Mouse (Mus musculus): ENCODE results near the gene Pex5l.
A peak's percentile ranks its signal among the peaks of the same experiment; 100 is the strongest.

The Pex5l gene

DNA sequence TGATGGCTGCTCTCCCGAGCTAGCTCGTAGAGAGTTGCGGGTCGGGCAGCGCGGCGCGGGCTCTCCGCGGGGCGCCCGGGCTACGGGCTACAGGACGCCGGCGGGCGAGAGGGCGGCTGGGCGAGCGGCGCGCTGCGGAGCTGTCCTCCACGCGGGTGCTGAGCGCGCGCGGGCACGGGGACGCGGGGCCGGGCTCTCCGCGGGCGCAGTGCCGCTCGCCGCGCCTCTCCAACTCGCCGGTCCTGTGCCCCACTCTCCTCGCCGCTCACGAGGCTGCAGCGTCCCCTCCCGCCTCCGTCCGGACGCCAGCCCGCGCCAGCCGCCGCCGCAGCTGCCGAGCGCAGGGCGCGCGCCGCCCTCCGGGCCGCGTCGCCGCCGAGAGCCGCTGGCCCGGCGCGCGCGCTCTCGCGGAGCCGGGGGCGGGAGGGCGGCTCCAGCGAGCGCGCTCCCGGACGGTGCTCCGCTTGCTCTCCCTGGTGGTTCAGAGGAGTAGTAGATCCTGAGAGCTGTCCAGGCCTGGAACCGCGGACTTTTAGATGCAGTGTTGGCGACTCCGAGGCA, at the start of gene Pex5l:
TSS of gene Pex5l (minus strand) at position 347 of the 561 bp plus-strand sequence.
- peak; percentile 51 for DNase-seq (ENCODE audit: low read depth, low spot score)

DNA sequence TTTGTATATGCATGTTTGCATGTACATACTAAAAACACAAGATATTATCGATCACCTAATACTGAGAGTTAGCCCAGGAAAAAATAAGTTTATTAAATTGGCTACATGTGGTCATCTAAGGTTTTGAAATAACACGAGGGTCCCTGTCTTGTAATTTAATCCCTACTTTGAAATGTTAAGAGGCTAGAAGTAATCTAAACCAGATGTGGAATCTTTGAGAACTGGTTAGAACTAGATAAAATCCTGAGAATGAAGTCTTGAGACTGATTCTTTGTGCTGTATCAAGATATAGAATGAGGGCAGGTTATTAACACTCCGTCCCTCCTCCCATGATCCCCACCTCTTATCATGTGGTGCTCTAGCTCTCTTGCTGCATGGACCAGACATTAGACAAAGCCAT, 22.1 kb upstream of the Pex5l start:
- no peak for DNase-seq (ENCODE audit: low read depth, low spot score)

DNA sequence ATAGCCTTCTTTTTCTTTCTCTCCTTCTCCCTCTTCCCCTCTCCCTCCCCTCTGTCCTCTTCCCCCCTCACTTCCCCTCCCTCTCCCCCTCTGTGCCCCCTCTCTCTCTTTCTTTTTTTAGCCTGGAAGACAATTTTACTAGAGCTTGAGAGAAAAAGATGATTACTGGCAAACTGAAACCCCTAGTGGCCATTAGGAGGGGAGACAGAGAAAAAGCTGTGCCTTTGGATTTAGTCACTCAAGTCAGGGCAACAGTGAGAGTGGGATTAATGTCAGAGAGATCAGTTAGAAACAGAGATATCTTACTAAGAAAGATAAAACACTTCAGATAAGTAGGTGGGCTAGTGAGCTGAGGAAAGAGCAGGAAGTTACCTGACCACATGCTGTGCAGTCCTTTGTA, 20.8 kb upstream of the Pex5l start:
- no peak for DNase-seq (ENCODE audit: low read depth, low spot score)

DNA sequence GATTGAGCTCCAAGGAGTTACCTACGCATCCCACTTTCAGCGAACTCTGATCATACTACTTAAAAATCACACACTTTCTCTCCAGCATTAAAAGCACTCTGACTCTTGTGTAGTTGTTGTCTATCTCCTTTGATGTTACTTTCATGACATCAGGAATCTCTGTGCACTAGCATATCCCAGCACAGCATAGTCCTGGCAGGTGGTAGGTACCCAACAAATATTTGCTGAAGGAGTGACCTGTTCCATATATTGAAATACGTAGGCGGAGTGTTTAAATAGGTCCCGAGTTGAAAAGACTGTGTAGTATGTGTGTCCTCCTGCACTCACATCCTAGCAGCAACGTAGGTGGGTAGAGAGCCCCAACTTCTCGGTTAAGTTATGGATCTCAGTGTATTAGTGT, 545 bp upstream of the Pex5l start:
- no peak for DNase-seq (ENCODE audit: low read depth, low spot score)

DNA sequence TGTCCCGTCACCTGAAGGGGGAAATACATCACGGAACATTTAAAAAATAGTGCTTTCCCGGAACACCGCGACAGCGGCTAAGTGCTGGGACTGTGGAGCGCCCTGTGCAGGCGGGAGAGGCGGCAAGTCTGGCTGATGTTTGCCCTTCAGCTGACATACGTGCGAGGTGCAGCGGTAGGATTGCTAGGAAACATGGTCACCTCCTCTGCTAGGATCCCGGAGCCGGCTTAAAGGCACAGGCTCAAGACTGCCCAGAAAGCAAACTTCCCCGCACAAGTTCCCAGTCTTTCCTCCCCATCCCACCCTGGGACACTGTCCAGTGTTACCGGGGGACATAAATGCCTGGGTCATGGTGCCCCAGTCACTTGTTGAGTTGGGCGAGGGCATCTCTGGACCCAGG, 649 bp downstream of the Pex5l start:
- no peak for DNase-seq (ENCODE audit: low read depth, low spot score)

- DNase-seq (ENCODE audit: low read depth, low spot score), result no peak
These were observed 13.1 kb downstream of the Pex5l start for GRCm38 (mm10) chr3:33129944-33130343.

- DNase-seq (ENCODE audit: low read depth, low spot score), result no peak
These were observed 18.3 kb downstream of the Pex5l start for GRCm38 (mm10) chr3:33124796-33125195.

GRCm38 (mm10) chr3:33105785-33106184, 37.3 kb downstream of the Pex5l start:
- DNase-seq (ENCODE audit: low read depth, low spot score), result no peak

GRCm38 (mm10) chr3:33103501-33103900, 39.5 kb downstream of the Pex5l start:
- no peak for DNase-seq (ENCODE audit: low read depth, low spot score)

DNA sequence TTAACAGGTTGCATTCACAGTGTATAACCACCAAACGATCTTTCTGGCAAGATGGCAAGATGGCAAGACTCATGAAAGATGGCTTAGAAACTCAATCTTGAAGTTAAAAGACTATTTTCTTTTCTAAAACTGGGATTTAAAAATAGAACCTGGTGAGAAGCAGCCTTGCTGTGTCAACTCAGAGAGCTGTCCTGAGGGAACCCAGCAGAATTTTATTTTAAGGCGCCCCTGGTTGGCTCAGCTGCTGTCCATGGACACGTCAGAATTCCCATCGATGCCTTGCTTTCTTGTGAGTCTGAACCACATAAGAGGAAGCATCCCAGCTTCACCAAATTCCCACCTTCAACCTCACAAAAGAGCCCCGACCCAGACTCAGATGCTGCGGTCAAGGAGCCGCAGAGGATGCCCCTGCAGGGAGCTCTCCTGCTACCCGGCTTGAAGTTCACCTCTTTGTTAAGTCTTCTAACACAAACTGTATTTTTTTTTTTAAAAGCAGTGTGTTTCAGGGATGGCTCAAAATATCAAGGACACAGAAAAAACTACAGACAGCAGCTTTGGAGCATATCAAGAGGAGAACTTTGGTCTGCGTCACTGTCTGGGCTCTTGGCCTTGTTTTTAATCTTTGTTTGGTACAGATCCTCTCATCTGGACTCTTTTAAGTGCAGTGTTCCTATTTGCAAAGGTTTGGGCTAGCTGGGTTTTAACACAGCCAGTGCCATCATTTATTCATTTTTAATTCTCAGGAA, 44.3 kb downstream of the Pex5l start:
- no peak for DNase-seq (ENCODE audit: low read depth, low spot score)

DNA sequence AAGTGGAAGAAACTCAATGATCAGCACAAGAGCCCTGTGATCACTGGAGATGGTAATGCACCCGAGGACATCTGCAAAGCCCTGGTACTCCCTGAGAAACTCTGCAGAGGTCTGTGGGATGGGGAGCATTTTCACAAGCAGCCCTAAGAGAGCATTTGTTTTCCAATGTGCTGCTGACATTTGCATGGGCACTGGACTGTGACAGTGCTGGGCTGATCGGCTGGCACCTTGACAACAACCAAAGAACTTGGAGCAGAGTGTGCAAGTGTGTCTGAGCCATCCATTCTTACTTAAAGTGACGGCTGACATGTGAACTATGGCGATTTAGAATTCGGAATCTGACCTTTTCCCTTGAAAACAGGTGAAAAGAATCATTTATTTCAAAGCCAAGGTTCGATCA, 49.4 kb downstream of the Pex5l start:
- no peak for DNase-seq (ENCODE audit: low read depth, low spot score)

DNA sequence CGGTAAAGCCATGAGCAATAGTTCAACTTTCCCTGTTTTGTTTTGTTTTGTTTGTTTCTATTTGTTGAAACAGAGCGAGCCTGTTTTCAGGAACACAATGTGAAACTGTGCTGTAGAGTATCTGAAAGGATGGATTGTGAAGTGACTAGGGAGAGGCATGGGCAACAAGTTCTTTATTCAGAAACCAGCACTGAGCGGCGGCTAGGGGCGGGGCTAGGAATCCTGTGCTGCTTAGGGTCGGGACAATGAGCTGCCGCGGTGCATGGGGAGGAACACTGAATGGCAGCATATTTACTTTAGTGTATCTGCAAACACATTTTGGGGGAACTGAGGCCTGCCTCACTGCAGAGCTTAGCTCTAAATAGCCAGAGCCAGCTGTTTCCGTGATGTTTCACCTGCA, 53.0 kb downstream of the Pex5l start:
- no peak for DNase-seq (ENCODE audit: low read depth, low spot score)

- DNase-seq (ENCODE audit: low read depth, low spot score), result no peak
These were observed 53.6 kb downstream of the Pex5l start for GRCm38 (mm10) chr3:33089470-33089869.

GRCm38 (mm10) chr3:33088276-33088675, 54.8 kb downstream of the Pex5l start:
- DNase-seq (ENCODE audit: low read depth, low spot score), result no peak

GRCm38 (mm10) chr3:33082806-33083338, 60.2 kb downstream of the Pex5l start:
- no peak for DNase-seq (ENCODE audit: low read depth, low spot score)

GRCm38 (mm10) chr3:33081793-33082192, 61.3 kb downstream of the Pex5l start:
- no peak for DNase-seq (ENCODE audit: low read depth, low spot score)

DNA sequence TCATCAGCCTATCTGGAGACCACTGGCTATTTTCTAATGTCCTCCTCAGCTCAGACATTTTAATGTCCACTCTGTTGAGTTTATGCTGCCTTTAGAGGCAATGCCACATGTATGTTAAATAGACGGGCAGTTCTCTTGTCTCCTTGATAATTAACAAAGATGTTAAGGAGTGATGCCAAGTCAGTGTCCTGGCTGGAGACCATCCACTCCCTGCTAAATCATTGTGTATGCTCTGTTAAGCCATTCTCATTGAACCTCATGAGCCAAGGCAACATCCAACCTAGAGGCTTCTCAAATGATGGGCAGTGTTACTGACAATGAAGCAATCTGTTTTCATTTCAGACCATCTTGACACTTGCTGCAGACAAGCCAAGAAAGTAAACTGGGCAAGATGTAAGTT, 63.4 kb downstream of the Pex5l start:
- DNase-seq (ENCODE audit: low read depth, low spot score), result no peak

- no peak for DNase-seq (ENCODE audit: low read depth, low spot score)
These were observed 63.9 kb downstream of the Pex5l start for GRCm38 (mm10) chr3:33079171-33079570.

GRCm38 (mm10) chr3:33075696-33076095, 67.4 kb downstream of the Pex5l start:
- DNase-seq (ENCODE audit: low read depth, low spot score), result no peak

DNA sequence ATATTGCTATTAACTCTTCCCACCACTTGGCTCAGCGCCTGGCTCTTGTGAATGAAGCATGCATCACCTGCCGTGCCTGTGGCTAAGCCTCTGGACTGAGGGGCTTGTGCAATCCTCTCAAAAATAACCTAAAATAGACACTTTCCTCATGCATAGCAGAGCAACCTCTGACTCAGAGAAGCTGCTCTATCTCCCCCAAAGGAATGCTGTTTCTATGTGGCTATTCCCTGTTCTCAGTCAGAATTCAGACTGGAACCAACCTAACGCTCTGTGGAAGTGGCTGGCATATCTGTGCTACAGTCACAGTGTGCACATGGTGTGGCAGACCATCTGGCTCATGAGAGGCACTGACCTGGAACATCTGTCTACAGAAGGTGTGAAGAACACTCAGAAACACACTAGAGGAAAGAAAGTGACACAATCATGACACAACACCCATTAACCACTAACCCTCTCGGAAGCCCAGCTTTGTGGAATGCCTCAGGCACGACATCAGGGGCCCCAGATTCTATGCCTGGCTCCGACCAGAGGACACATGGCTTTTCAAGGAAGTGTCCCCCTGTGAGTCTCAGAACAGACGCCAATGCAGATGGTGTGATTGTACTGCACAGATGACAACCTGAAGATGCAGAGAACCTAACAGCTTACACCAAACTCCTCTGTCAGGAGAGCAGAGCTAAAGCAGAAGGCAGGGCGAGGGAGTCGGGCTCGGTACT, 68.6 kb downstream of the Pex5l start:
- no peak for DNase-seq (ENCODE audit: low read depth, low spot score)

DNA sequence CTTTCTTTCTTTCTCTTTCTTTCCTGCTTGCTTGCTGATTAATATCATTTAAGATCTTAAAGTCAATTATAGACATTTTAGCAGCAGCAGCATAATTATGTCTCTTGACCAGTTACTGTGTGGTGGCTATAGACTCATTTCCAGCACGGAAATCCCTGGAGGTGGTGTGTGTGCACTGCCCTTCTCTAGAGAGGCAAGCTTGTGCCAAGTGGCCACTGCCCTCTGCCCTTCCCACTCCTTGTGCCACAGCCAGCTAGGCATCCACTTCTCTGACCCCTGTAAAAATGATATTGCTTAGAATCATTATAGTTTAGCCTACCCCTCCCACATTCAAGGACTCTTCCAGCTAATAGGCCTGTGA, 69.2 kb downstream of the Pex5l start:
- DNase-seq (ENCODE audit: low read depth, low spot score), result no peak

DNA sequence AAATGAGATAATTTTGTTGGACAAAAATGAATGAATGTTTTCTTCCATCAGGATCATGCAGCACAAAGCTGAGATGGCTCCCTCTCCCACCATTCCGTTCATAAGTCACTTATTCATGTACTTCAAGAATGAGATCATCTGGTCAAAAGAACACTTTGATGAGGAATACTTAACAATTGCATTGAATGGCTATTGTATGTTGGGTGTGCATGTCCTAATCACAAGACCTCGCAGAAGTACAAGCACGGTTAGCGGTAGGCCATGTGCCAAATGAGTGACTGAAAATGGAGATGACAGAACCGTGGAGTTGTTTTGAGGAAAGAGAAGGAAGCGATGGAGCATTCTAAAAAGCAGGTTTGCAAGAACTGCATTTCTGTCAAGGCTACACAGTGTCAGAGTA, 72.3 kb downstream of the Pex5l start:
- DNase-seq (ENCODE audit: low read depth, low spot score), result no peak

DNA sequence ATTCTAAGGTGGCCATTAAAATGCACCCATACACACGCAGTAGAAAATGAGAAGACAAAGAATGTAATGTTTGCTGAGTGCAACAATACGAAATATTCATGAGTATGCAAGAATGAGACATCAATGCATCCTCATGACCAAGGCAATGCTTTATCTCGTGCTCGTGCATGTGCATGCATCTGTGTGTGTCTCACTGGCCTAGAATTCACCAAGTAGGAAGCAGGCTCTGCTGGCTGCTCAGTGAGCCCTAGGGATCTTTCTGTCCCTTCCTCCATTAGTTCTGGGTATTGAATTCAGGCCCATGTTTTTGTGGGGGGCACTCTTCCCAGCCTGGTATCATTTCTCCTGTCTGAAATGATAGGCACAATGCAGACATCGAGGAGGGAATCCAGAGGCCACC, 74.9 kb downstream of the Pex5l start:
- no peak for DNase-seq (ENCODE audit: low read depth, low spot score)

All from telencephalon, adult 2 months (tissue).